Mouse (Mus musculus) embryonic facial prominence, embryonic 12.5 days (tissue): ENCODE measurements around the gene Rell1. TPM values are rescaled to one million over a fixed set of nuclear protein-coding genes. Genes with fewer than 3 reads are reported as not detected.

Experiments
- polyA plus RNA-seq: library from polyadenylated mRNA; unstranded; fragments of >200 nt; fragmentation: Nextera tagmentation; extraction: Ambion mirVana; gene quantifications from 2 replicates; pipeline ENCODE4 v1.2.1, GENCODE M21; 2016

The Rell1 gene
- polyA plus RNA-seq, 1 experiment from 2014 or later: 22.1 TPM

Other genes starting within 250 kb of the Rell1 start
- gene 0610040J01Rik, start 156.5 kb downstream of the Rell1 start, polyA plus RNA-seq: 5.0 and 5.7 TPM in 2 replicates
- 35.8 and 37.6 TPM in 2 replicates for gene Pgm2, start 124.1 kb upstream of the Rell1 start, polyA plus RNA-seq
- gene Tbc1d1, start 187.4 kb upstream of the Rell1 start, polyA plus RNA-seq: 29.5 and 32.4 TPM in 2 replicates